Mouse (Mus musculus) midbrain, embryonic 11.5 days (tissue): Measurements from ENCODE around the gene Mst1r. TPM values are rescaled to one million over a fixed set of nuclear protein-coding genes. Genes with fewer than 3 reads are reported as not detected.

Experiments used
- ATAC-seq: fragments of 200-750 bp; cut with Nextera tagmentation; 2 replicates; pipeline ENCODE4 v1.8.0; 2017; ENCODE audit warnings: moderate TSS enrichment, moderate library complexity; ENCODE audit not compliant: low FRiP score
- DNase-seq: peaks from one replicate; pipeline ENCODE4 v3.0.0; 2015; ENCODE audit warnings: low spot score; ENCODE audit errors: missing footprints
- H3K27ac ChIP-seq: fragments of 300-500 bp; sonication (generic); 2 replicates; pipeline ENCODE4 v1.5.1; 2014; ENCODE audit warnings: low read depth, low read length
- H3K27me3 ChIP-seq: fragments of 300-500 bp; sonication (generic); 2 replicates; pipeline ENCODE4 v1.6.1; 2014; ENCODE audit warnings: mild to moderate bottlenecking, low read length, moderate library complexity, mixed read lengths; ENCODE audit not compliant: control insufficient read depth, insufficient read depth
- H3K36me3 ChIP-seq: fragments of 300-500 bp; sonication (generic); 2 replicates; pipeline ENCODE4 v1.6.1; 2014; ENCODE audit warnings: mild to moderate bottlenecking, low read length, moderate library complexity, mixed read lengths; ENCODE audit not compliant: control insufficient read depth, insufficient read depth
- H3K4me1 ChIP-seq: fragments of 300-500 bp; sonication (generic); 2 replicates; pipeline ENCODE4 v1.6.1; 2014; ENCODE audit warnings: low read length; ENCODE audit not compliant: control insufficient read depth, insufficient read depth
- H3K4me2 ChIP-seq: fragments of 300-500 bp; sonication (generic); 2 replicates; pipeline ENCODE4 v1.6.1; 2014; ENCODE audit warnings: mild to moderate bottlenecking, moderate library complexity
- H3K4me3 ChIP-seq: fragments of 300-500 bp; sonication (generic); 2 replicates; pipeline ENCODE4 v1.5.1; 2014; ENCODE audit warnings: low read depth, low read length
- H3K9ac ChIP-seq: fragments of 300-500 bp; sonication (generic); 2 replicates; pipeline ENCODE4 v1.6.1; 2014; ENCODE audit warnings: low read length
- H3K9me3 ChIP-seq: fragments of 300-500 bp; sonication (generic); 2 replicates; pipeline ENCODE4 v1.6.1; 2016; ENCODE audit warnings: low read length; ENCODE audit not compliant: control insufficient read depth
- WGBS: fragments of 180-500 bp; shearing (Covaris S2); extraction: QIAGEN DNeasy Blood & Tissue Kit; methylation state at CpG from one replicate; pipeline ENCODE4 v1.1.7; 2014; 5-methylcytosine and 5-hydroxymethylcytosine counted together
- polyA plus RNA-seq: library from polyadenylated mRNA; unstranded; fragments of >200 nt; fragmentation: Nextera tagmentation; extraction: Ambion mirVana; gene quantifications from 2 replicates; pipeline ENCODE4 v1.2.1, GENCODE M21; 2014

Mst1r gene
- polyA plus RNA-seq, 1 experiment from 2014 or later, result 0.60 TPM

GRCm38 (mm10) chr9:107923956-107924355 is 17.3 kb downstream of the Mst1r start:
- ATAC-seq (0 out of 2 replicates have a peak, but pooled peaks have one; percentile 25), DNase-seq (peak; percentile 89)
- no peaks in the 10 kb centered on the region for H3K9me3 ChIP-seq
- no peaks in the 10 kb centered on the region for H3K27me3 ChIP-seq
- H3K9ac ChIP-seq, result no peak overlapping the region
- H3K4me1 ChIP-seq, result peaks cover 18% of the 10 kb centered on the region
- H3K27ac ChIP-seq, result no peak overlapping the region
- H3K4me2 ChIP-seq, result no peak overlapping the region
- H3K36me3 ChIP-seq, result no peaks in the 10 kb centered on the region
- H3K4me3 ChIP-seq, result no peak overlapping the region
- 39% methylated on average over 6 of the region's 6 CpGs for whole genome bisulfite sequencing

- peak; percentile 87 for DNase-seq
- Histone ChIP-seq H3K9me3 (no peaks in the 10 kb centered on the region), H3K36me3 (no peaks in the 10 kb centered on the region), H3K4me2 (no peak overlapping the region), H3K27me3 (no peaks in the 10 kb centered on the region), H3K9ac (no peak overlapping the region), H3K4me3 (no peak overlapping the region), H3K27ac (no peak overlapping the region), H3K4me1 (peaks cover 18% of the 10 kb centered on the region)
- ATAC-seq, result peak; percentile 62
- 19% methylated on average over 3 of the region's 3 CpGs for WGBS
These were observed 18.6 kb downstream of the Mst1r start for GRCm38 (mm10) chr9:107925251-107925650.

GRCm38 (mm10) chr9:107926920-107927420 is 20.3 kb downstream of the Mst1r start:
- Histone ChIP-seq H3K9me3 (no peaks in the 10 kb centered on the region), H3K4me2 (no peak overlapping the region), H3K27ac (no peak overlapping the region), H3K4me1 (peaks cover 18% of the 10 kb centered on the region), H3K4me3 (no peak overlapping the region), H3K27me3 (no peaks in the 10 kb centered on the region), H3K9ac (no peak overlapping the region), H3K36me3 (no peaks in the 10 kb centered on the region)
- no peak for DNase-seq
- WGBS, result 66% methylated on average over 9 of the region's 9 CpGs
- no peak for ATAC-seq

GRCm38 (mm10) chr9:107927749-107928148 is 21.1 kb downstream of the Mst1r start:
- no peak overlapping the region for H3K9ac ChIP-seq
- no peak overlapping the region for H3K4me2 ChIP-seq
- WGBS, result 87% methylated on average over 5 of the region's 5 CpGs
- H3K9me3 ChIP-seq, result no peaks in the 10 kb centered on the region
- no peaks in the 10 kb centered on the region for H3K36me3 ChIP-seq
- no peak overlapping the region for H3K27ac ChIP-seq
- no peaks in the 10 kb centered on the region for H3K27me3 ChIP-seq
- H3K4me3 ChIP-seq, result no peak overlapping the region
- no peak for ATAC-seq
- DNase-seq, result no peak
- peaks cover 18% of the 10 kb centered on the region for H3K4me1 ChIP-seq

- WGBS, result 69% methylated on average over 3 of the region's 3 CpGs
- no peak for ATAC-seq
- no peak for DNase-seq
- Histone ChIP-seq H3K36me3 (no peaks in the 10 kb centered on the region), H3K27ac (no peak within 1 kb of the TSS), H3K4me2 (no peak within 1 kb of the TSS), H3K4me1 (peaks cover 18% of the 10 kb centered on the region), H3K9ac (no peak within 1 kb of the TSS), H3K4me3 (no peak within 1 kb of the TSS), H3K9me3 (no peaks in the 10 kb centered on the region), H3K27me3 (no peaks in the 10 kb centered on the region)
These were observed 21.5 kb downstream of the Mst1r start, which contains the start of gene Actl11 for GRCm38 (mm10) chr9:107928169-107928568. Actl11 (plus strand) TSS chr9:107928469.

GRCm38 (mm10) chr9:107932221-107932620 is 25.5 kb downstream of the Mst1r start:
- Histone ChIP-seq H3K4me2 (no peak overlapping the region), H3K27me3 (0 out of 2 replicates have a peak, but pooled peaks cover 2% of the 10 kb centered on the region), H3K27ac (no peak overlapping the region), H3K36me3 (no peaks in the 10 kb centered on the region), H3K9me3 (no peaks in the 10 kb centered on the region), H3K4me1 (peaks cover 15% of the 10 kb centered on the region), H3K9ac (no peak overlapping the region), H3K4me3 (no peak overlapping the region)
- no peak for ATAC-seq
- DNase-seq, result no peak
- 74% methylated on average over 4 of the region's 4 CpGs for WGBS

- Histone ChIP-seq H3K36me3 (no peaks in the 10 kb centered on the region), H3K4me2 (no peak overlapping the region), H3K27ac (no peak overlapping the region), H3K9ac (no peak overlapping the region), H3K9me3 (no peaks in the 10 kb centered on the region), H3K27me3 (0 out of 2 replicates have a peak, but pooled peaks cover 2% of the 10 kb centered on the region), H3K4me1 (peaks cover 20% of the 10 kb centered on the region), H3K4me3 (no peak overlapping the region)
- ATAC-seq (no peak), DNase-seq (no peak)
- 88% methylated on average over 11 of the region's 11 CpGs for WGBS
These were observed 27.5 kb downstream of the Mst1r start for GRCm38 (mm10) chr9:107934146-107934545.

GRCm38 (mm10) chr9:107935374-107935773 is 28.7 kb downstream of the Mst1r start, which contains the start of gene Camkv:
Camkv (plus strand) TSS chr9:107935674.
- 6% methylated on average over 3 of the region's 3 CpGs for WGBS
- Histone ChIP-seq H3K4me1 (peaks cover 20% of the 10 kb centered on the region), H3K27me3 (0 out of 2 replicates have a peak, but pooled peaks cover 2% of the 10 kb centered on the region), H3K4me2 (peak within 1 kb of the TSS; percentile 87), H3K27ac (no peak within 1 kb of the TSS), H3K4me3 (peak within 1 kb of the TSS; percentile 56), H3K9ac (peak within 1 kb of the TSS; percentile 70), H3K9me3 (no peaks in the 10 kb centered on the region), H3K36me3 (no peaks in the 10 kb centered on the region)
- DNase-seq, result no peak
- ATAC-seq, result 0 out of 2 replicates have a peak, but pooled peaks have one; percentile 6

- DNase-seq (peak; percentile 94), ATAC-seq (peak; percentile 60)
- no peaks in the 10 kb centered on the region for H3K9me3 ChIP-seq
- H3K4me3 ChIP-seq, result peak overlapping the region; percentile 56
- no peak overlapping the region for H3K27ac ChIP-seq
- peak overlapping the region; percentile 87 for H3K4me2 ChIP-seq
- no peaks in the 10 kb centered on the region for H3K36me3 ChIP-seq
- WGBS, result under 1% methylated on average over 40 of the region's 41 CpGs
- peaks cover 20% of the 10 kb centered on the region for H3K4me1 ChIP-seq
- H3K27me3 ChIP-seq, result 0 out of 2 replicates have a peak, but pooled peaks cover 2% of the 10 kb centered on the region
- peak overlapping the region; percentile 70 for H3K9ac ChIP-seq
These were observed 29.1 kb downstream of the Mst1r start for GRCm38 (mm10) chr9:107935790-107936214.
